Mouse (Mus musculus): Measurements from ENCODE around the gene Tyw1. TPM values are rescaled to one million over a fixed set of nuclear protein-coding genes. Genes with fewer than 3 reads are reported as not detected.
A peak's percentile ranks its signal among the peaks of the same experiment; 100 is the strongest.

The Tyw1 gene
- polyA plus RNA-seq, 1 experiment from 2014 or later, result 13.8 TPM

- no peaks in the 10 kb centered on the region for H3K27me3 ChIP-seq (ENCODE audit: control insufficient read depth, insufficient read depth, low read length)
- WGBS, result 95% methylated on average over 8 of the region's 8 CpGs
- DNase-seq (ENCODE audit: low spot score) (no peak), ATAC-seq (ENCODE audit: low FRiP score, low TSS enrichment) (no peak)
- H3K27ac ChIP-seq (replicated peaks), result no peak overlapping the region
- H3K4me3 ChIP-seq (ENCODE audit: low read depth, low read length), result no peak overlapping the region
- peaks cover 31% of the 10 kb centered on the region for H3K36me3 ChIP-seq (ENCODE audit: control insufficient read depth, insufficient read depth, low read length)
- no peaks in the 10 kb centered on the region for H3K4me1 ChIP-seq (replicated peaks; ENCODE audit: control insufficient read depth, insufficient read depth)
- H3K9me3 ChIP-seq (ENCODE audit: control insufficient read depth, low read length), result no peaks in the 10 kb centered on the region
- H3K4me2 ChIP-seq (replicated peaks; ENCODE audit: low read depth), result no peak overlapping the region
- no peak overlapping the region for H3K9ac ChIP-seq (ENCODE audit: low read length)
- no peak for TF ChIP-seq CTCF (IDR thresholded peaks at IDR 0.05; ENCODE audit: low read depth)
- no peak for TF ChIP-seq EP300 (optimal IDR thresholded peaks at IDR 0.05)
Measured at GRCm38 (mm10) chr5:130236302-130236701, 19.1 kb upstream of the Tyw1 start.

- Histone ChIP-seq H3K9me3 (ENCODE audit: control insufficient read depth, low read length) (no peaks in the 10 kb centered on the region), H3K27me3 (ENCODE audit: control insufficient read depth, insufficient read depth, low read length) (no peaks in the 10 kb centered on the region), H3K4me1 (replicated peaks; ENCODE audit: control insufficient read depth, insufficient read depth) (no peaks in the 10 kb centered on the region), H3K36me3 (ENCODE audit: control insufficient read depth, insufficient read depth, low read length) (peaks cover 21% of the 10 kb centered on the region), H3K4me3 (ENCODE audit: low read depth, low read length) (no peak overlapping the region), H3K27ac (replicated peaks) (no peak overlapping the region), H3K4me2 (replicated peaks; ENCODE audit: low read depth) (no peak overlapping the region), H3K9ac (ENCODE audit: low read length) (no peak overlapping the region)
- 91% methylated on average over 7 of the region's 7 CpGs for WGBS
- ATAC-seq (ENCODE audit: low FRiP score, low TSS enrichment) (no peak), DNase-seq (ENCODE audit: low spot score) (no peak)
- TF ChIP-seq EP300 (optimal IDR thresholded peaks at IDR 0.05) (no peak), CTCF (IDR thresholded peaks at IDR 0.05; ENCODE audit: low read depth) (no peak)
Measured at GRCm38 (mm10) chr5:130239236-130239635, 16.2 kb upstream of the Tyw1 start.

GRCm38 (mm10) chr5:130239856-130240255 lies 15.6 kb upstream of the Tyw1 start:
- TF ChIP-seq CTCF (IDR thresholded peaks at IDR 0.05; ENCODE audit: low read depth), result no peak
- no peak for TF ChIP-seq EP300 (optimal IDR thresholded peaks at IDR 0.05)
- no peak overlapping the region for H3K4me2 ChIP-seq (replicated peaks; ENCODE audit: low read depth)
- WGBS, result 95% methylated on average over 2 of the region's 2 CpGs
- ATAC-seq (ENCODE audit: low FRiP score, low TSS enrichment) (no peak), DNase-seq (ENCODE audit: low spot score) (no peak)
- H3K4me1 ChIP-seq (replicated peaks; ENCODE audit: control insufficient read depth, insufficient read depth), result no peaks in the 10 kb centered on the region
- H3K4me3 ChIP-seq (ENCODE audit: low read depth, low read length), result no peak overlapping the region
- peaks cover 22% of the 10 kb centered on the region for H3K36me3 ChIP-seq (ENCODE audit: control insufficient read depth, insufficient read depth, low read length)
- H3K9me3 ChIP-seq (ENCODE audit: control insufficient read depth, low read length), result no peaks in the 10 kb centered on the region
- H3K9ac ChIP-seq (ENCODE audit: low read length), result no peak overlapping the region
- H3K27me3 ChIP-seq (ENCODE audit: control insufficient read depth, insufficient read depth, low read length), result no peaks in the 10 kb centered on the region
- no peak overlapping the region for H3K27ac ChIP-seq (replicated peaks)

GRCm38 (mm10) chr5:130241426-130241825 lies 14.0 kb upstream of the Tyw1 start:
- Histone ChIP-seq H3K4me3 (ENCODE audit: low read depth, low read length) (no peak overlapping the region), H3K27ac (replicated peaks) (no peak overlapping the region), H3K9me3 (ENCODE audit: control insufficient read depth, low read length) (no peaks in the 10 kb centered on the region), H3K36me3 (ENCODE audit: control insufficient read depth, insufficient read depth, low read length) (peaks cover 25% of the 10 kb centered on the region), H3K4me1 (replicated peaks; ENCODE audit: control insufficient read depth, insufficient read depth) (no peaks in the 10 kb centered on the region), H3K4me2 (replicated peaks; ENCODE audit: low read depth) (no peak overlapping the region), H3K27me3 (ENCODE audit: control insufficient read depth, insufficient read depth, low read length) (no peaks in the 10 kb centered on the region), H3K9ac (ENCODE audit: low read length) (no peak overlapping the region)
- ATAC-seq (ENCODE audit: low FRiP score, low TSS enrichment) (no peak), DNase-seq (ENCODE audit: low spot score) (no peak)
- WGBS, result 87% methylated on average over 12 of the region's 12 CpGs
- no peak for TF ChIP-seq CTCF (IDR thresholded peaks at IDR 0.05; ENCODE audit: low read depth)
- TF ChIP-seq EP300 (optimal IDR thresholded peaks at IDR 0.05), result no peak

- Histone ChIP-seq H3K9ac (ENCODE audit: low read length) (no peak overlapping the region), H3K4me1 (replicated peaks; ENCODE audit: control insufficient read depth, insufficient read depth) (no peaks in the 10 kb centered on the region), H3K4me3 (ENCODE audit: low read depth, low read length) (no peak overlapping the region), H3K27me3 (ENCODE audit: control insufficient read depth, insufficient read depth, low read length) (no peaks in the 10 kb centered on the region), H3K9me3 (ENCODE audit: control insufficient read depth, low read length) (no peaks in the 10 kb centered on the region), H3K36me3 (ENCODE audit: control insufficient read depth, insufficient read depth, low read length) (peaks cover 35% of the 10 kb centered on the region), H3K4me2 (replicated peaks; ENCODE audit: low read depth) (no peak overlapping the region), H3K27ac (replicated peaks) (no peak overlapping the region)
- TF ChIP-seq EP300 (optimal IDR thresholded peaks at IDR 0.05) (no peak), CTCF (IDR thresholded peaks at IDR 0.05; ENCODE audit: low read depth) (no peak)
- ATAC-seq (ENCODE audit: low FRiP score, low TSS enrichment), result no peak
- DNase-seq (ENCODE audit: low spot score), result no peak
- WGBS, result 68% methylated on average over 5 of the region's 5 CpGs
Measured at GRCm38 (mm10) chr5:130247823-130248222, 7.6 kb upstream of the Tyw1 start.

- Histone ChIP-seq H3K9me3 (ENCODE audit: control insufficient read depth, low read length) (no peaks in the 10 kb centered on the region), H3K36me3 (ENCODE audit: control insufficient read depth, insufficient read depth, low read length) (peaks cover 4% of the 10 kb centered on the region; the same call in 1 of the 2 replicates), H3K4me1 (replicated peaks; ENCODE audit: control insufficient read depth, insufficient read depth) (no peaks in the 10 kb centered on the region; the same call in 1 of the 2 replicates), H3K9ac (ENCODE audit: low read length) (peak overlapping the region; percentile 86), H3K27me3 (ENCODE audit: control insufficient read depth, insufficient read depth, low read length) (no peaks in the 10 kb centered on the region), H3K27ac (replicated peaks) (peak overlapping the region; percentile 95), H3K4me3 (ENCODE audit: low read depth, low read length) (peak overlapping the region; percentile 75), H3K4me2 (replicated peaks; ENCODE audit: low read depth) (peak overlapping the region; percentile 64)
- DNase-seq (ENCODE audit: low spot score) (no peak), ATAC-seq (ENCODE audit: low FRiP score, low TSS enrichment) (no peak)
- TF ChIP-seq EP300 (optimal IDR thresholded peaks at IDR 0.05), result no peak
- peak; percentile 68 for TF ChIP-seq CTCF (IDR thresholded peaks at IDR 0.05; ENCODE audit: low read depth)
- WGBS, result 9% methylated on average over 19 of the region's 19 CpGs
Measured at GRCm38 (mm10) chr5:130254164-130255016, 1.0 kb upstream of the Tyw1 start.

Measured in stomach, postnatal 0 days (tissue).